Mouse (Mus musculus) gastrocnemius, postnatal 10 days (tissue): ENCODE data around the gene G6pc3. TPM values are rescaled to one million over a fixed set of nuclear protein-coding genes. Genes with fewer than 3 reads are reported as not detected.
A peak's percentile ranks its signal among the peaks of the same experiment; 100 is the strongest.

ENCODE experiments used
- DNase-seq: peaks from one replicate; pipeline ENCODE4 v3.0.0; 2021; ENCODE audit warnings: mixed read lengths
- total RNA-seq, 2 experiments: library from RNA; stranded (reverse); gene quantifications; 2 replicates each; pipeline ENCODE4 v1.2.3; 2021

The G6pc3 gene
- total RNA-seq, 2 experiments from 2014 or later, result 32.2 to 34.6 TPM

GRCm38 (mm10) chr11:102186235-102186634 lies 3.2 kb upstream of the G6pc3 start:
- DNase-seq, result no peak

- DNase-seq, result no peak
These were observed 440 bp upstream of the G6pc3 start for GRCm38 (mm10) chr11:102188980-102189379.

GRCm38 (mm10) chr11:102190848-102191247 lies 1.4 kb downstream of the G6pc3 start:
- DNase-seq, result no peak

- no peak for DNase-seq
These were observed 4.4 kb downstream of the G6pc3 start for GRCm38 (mm10) chr11:102193657-102194440.

GRCm38 (mm10) chr11:102196018-102196797 lies 6.8 kb downstream of the G6pc3 start:
- no peak for DNase-seq

GRCm38 (mm10) chr11:102198245-102198644 lies 8.8 kb downstream of the G6pc3 start:
- DNase-seq, result no peak

- peak; percentile 25 for DNase-seq
These were observed 10.4 kb downstream of the G6pc3 start for GRCm38 (mm10) chr11:102199856-102200255.

- DNase-seq, result peak; percentile 8
These were observed 12.0 kb downstream of the G6pc3 start for GRCm38 (mm10) chr11:102201408-102201821.

- DNase-seq, result peak; percentile 7
These were observed 17.1 kb downstream of the G6pc3 start for GRCm38 (mm10) chr11:102206481-102206880.

- DNase-seq, result peak; percentile 24
These were observed 18.7 kb downstream of the G6pc3 start for GRCm38 (mm10) chr11:102207825-102208777.

- no peak for DNase-seq
These were observed 19.4 kb downstream of the G6pc3 start for GRCm38 (mm10) chr11:102208846-102209245.

GRCm38 (mm10) chr11:102209742-102210141 lies 20.3 kb downstream of the G6pc3 start:
- DNase-seq, result peak; percentile 26

- peak; percentile 2 for DNase-seq
These were observed 20.8 kb downstream of the G6pc3 start for GRCm38 (mm10) chr11:102210185-102210584.

- DNase-seq, result peak; percentile 2
These were observed 21.6 kb downstream of the G6pc3 start for GRCm38 (mm10) chr11:102211011-102211410.

GRCm38 (mm10) chr11:102211936-102212341 lies 22.5 kb downstream of the G6pc3 start:
- peak; percentile 58 for DNase-seq

GRCm38 (mm10) chr11:102214430-102215156 lies 25.2 kb downstream of the G6pc3 start:
- peak; percentile 41 for DNase-seq

GRCm38 (mm10) chr11:102215511-102215910 lies 26.1 kb downstream of the G6pc3 start:
- DNase-seq, result peak; percentile 8

GRCm38 (mm10) chr11:102216056-102216885 lies 26.9 kb downstream of the G6pc3 start:
- peak; percentile 62 for DNase-seq

- DNase-seq, result peak; percentile 16
These were observed 27.4 kb downstream of the G6pc3 start for GRCm38 (mm10) chr11:102216886-102217240.

GRCm38 (mm10) chr11:102217396-102217795 lies 28.0 kb downstream of the G6pc3 start:
- peak; percentile 42 for DNase-seq
